Mouse (Mus musculus) small intestine, adult 2 months (tissue): Measurements from ENCODE around the gene Pax2. TPM values are rescaled to one million over a fixed set of nuclear protein-coding genes. Genes with fewer than 3 reads are reported as not detected.

ENCODE experiments used
- H3K27ac ChIP-seq: fragments of 200-500 bp; 2 replicates; pipeline ENCODE4 v1.5.1; 2012; ENCODE audit warnings: low read depth, low read length, control low read depth, inconsistent platforms; ENCODE audit not compliant: insufficient read depth
- H3K27me3 ChIP-seq: fragments of 200-500 bp; 2 replicates; pipeline ENCODE4 v1.6.1; 2012; ENCODE audit warnings: mild to moderate bottlenecking, moderate library complexity, low read length, inconsistent platforms; ENCODE audit not compliant: control insufficient read depth, insufficient read depth
- H3K36me3 ChIP-seq: fragments of 200-500 bp; 2 replicates; pipeline ENCODE4 v1.6.1; 2012; ENCODE audit warnings: mild to moderate bottlenecking, low read length, control low read depth, inconsistent platforms; ENCODE audit not compliant: control insufficient read depth, insufficient read depth
- H3K4me1 ChIP-seq: fragments of 200-500 bp; 2 replicates; pipeline ENCODE4 v1.6.1; 2012; ENCODE audit warnings: low read length, inconsistent platforms, mixed read lengths; ENCODE audit not compliant: control insufficient read depth, insufficient read depth, insufficient read length
- H3K4me3 ChIP-seq: fragments of 200-500 bp; 2 replicates; pipeline ENCODE4 v1.5.1; 2012; ENCODE audit warnings: low read depth, mild to moderate bottlenecking, control low read depth, inconsistent platforms, low read length, moderate library complexity
- CTCF ChIP-seq: fragments of 200-500 bp; IDR thresholded peaks from 2 replicates; pipeline ENCODE4 v1.5.1; 2012; ENCODE audit warnings: low read depth, mild to moderate bottlenecking, control low read depth, inconsistent platforms, low read length, moderate library complexity, mixed read lengths; ENCODE audit not compliant: insufficient replicate concordance, insufficient read length; ENCODE audit errors: extremely low read depth
- POLR2A ChIP-seq: fragments of 200-500 bp; IDR thresholded peaks from 2 replicates; pipeline ENCODE4 v1.6.1; 2012; ENCODE audit warnings: low read depth, mild to moderate bottlenecking, control low read depth, inconsistent platforms, low read length, moderate library complexity
- WGBS: fragments of 180-500 bp; shearing (Covaris S2); methylation state at CpG from one replicate; pipeline ENCODE4 v1.1.7; 2018; 5-methylcytosine and 5-hydroxymethylcytosine counted together
- polyA plus RNA-seq: library from polyadenylated mRNA; depleted of rRNA; stranded (reverse); fragments of >200 nt; gene quantifications from 2 replicates; pipeline ENCODE4 v1.2.3, GENCODE M21; 2012

Pax2 gene
- polyA plus RNA-seq, 1 experiment = not detected

- no peak overlapping the region for H3K4me3 ChIP-seq
- no peak overlapping the region for H3K27ac ChIP-seq
- no peak for TF ChIP-seq POLR2A
- no peak for TF ChIP-seq CTCF
- no peaks in the 10 kb centered on the region; the same call in 1 of the 2 replicates for H3K27me3 ChIP-seq
- 81% methylated on average over 3 of the region's 3 CpGs for WGBS
- no peaks in the 10 kb centered on the region for H3K36me3 ChIP-seq
- no peaks in the 10 kb centered on the region for H3K4me1 ChIP-seq
Observed at GRCm38 (mm10) chr19:44815111-44815510, 59.3 kb downstream of the Pax2 start.

- no peaks in the 10 kb centered on the region for H3K36me3 ChIP-seq
- no peaks in the 10 kb centered on the region; the same call in 1 of the 2 replicates for H3K27me3 ChIP-seq
- no peak overlapping the region for H3K4me3 ChIP-seq
- H3K27ac ChIP-seq = no peak overlapping the region
- 54% methylated on average over 14 of the region's 14 CpGs for WGBS
- H3K4me1 ChIP-seq = no peaks in the 10 kb centered on the region
- TF ChIP-seq POLR2A (no peak), CTCF (no peak)
Observed at GRCm38 (mm10) chr19:44817403-44818128, 61.7 kb downstream of the Pax2 start.

DNA sequence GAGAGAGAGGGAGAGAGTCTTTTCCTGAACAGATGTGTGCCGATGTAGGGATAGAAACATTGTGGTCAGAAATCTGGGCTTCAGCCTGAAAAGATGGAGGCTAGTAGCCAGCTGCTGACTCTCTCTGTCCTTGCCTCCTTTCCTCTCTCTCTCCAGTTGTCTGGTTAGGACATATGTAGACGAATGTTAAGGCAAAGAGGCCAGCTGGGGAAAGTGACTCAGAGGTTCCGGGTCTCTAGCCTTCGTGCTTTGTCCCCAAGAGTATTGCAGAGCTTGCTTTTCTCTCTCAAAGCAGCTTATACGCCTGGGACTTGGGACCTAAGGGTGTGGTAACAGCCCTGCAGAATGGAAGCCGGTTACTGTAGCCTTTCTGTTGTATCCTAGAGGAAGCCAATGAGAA lies 62.8 kb downstream of the Pax2 start:
- TF ChIP-seq POLR2A (no peak), CTCF (no peak)
- Histone ChIP-seq H3K4me3 (no peak overlapping the region), H3K27ac (no peak overlapping the region), H3K27me3 (peaks cover 3% of the 10 kb centered on the region; the same call in 1 of the 2 replicates), H3K4me1 (no peaks in the 10 kb centered on the region), H3K36me3 (no peaks in the 10 kb centered on the region)
- 56% methylated on average over 6 of the region's 6 CpGs for WGBS

GRCm38 (mm10) chr19:44821581-44821980 lies 65.7 kb downstream of the Pax2 start:
- Histone ChIP-seq H3K4me1 (no peaks in the 10 kb centered on the region), H3K36me3 (no peaks in the 10 kb centered on the region), H3K4me3 (no peak overlapping the region), H3K27me3 (peaks cover 3% of the 10 kb centered on the region; the same call in 1 of the 2 replicates), H3K27ac (no peak overlapping the region)
- WGBS = 64% methylated on average over 3 of the region's 3 CpGs
- TF ChIP-seq CTCF (no peak), POLR2A (no peak)

DNA sequence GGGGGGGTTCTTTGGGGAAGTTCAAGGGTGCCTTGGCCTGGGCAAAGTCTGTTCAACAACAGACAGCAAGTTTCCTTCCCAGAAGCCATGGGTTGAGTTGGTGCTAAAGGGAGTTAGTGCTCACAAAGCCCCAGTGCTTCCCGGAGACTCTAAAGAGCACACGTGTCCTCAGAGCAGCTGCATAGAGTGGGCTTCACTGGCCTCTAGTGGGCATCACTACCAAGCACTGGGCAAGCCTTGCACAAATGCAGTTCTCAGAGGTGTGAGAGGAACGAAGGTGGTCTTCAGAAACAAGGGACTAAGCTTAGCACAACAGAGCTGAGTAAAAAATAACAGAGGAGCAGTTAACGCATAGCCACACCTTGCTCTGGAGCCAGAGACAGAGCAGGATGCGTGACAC lies 66.5 kb downstream of the Pax2 start:
- Histone ChIP-seq H3K27me3 (peaks cover 3% of the 10 kb centered on the region; the same call in 1 of the 2 replicates), H3K36me3 (no peaks in the 10 kb centered on the region), H3K4me3 (no peak overlapping the region), H3K27ac (no peak overlapping the region), H3K4me1 (no peaks in the 10 kb centered on the region)
- 60% methylated on average over 5 of the region's 5 CpGs for WGBS
- TF ChIP-seq CTCF (no peak), POLR2A (no peak)

- no peak overlapping the region for H3K4me3 ChIP-seq
- no peaks in the 10 kb centered on the region for H3K4me1 ChIP-seq
- H3K27me3 ChIP-seq = peaks cover 6% of the 10 kb centered on the region; the same call in 1 of the 2 replicates
- H3K27ac ChIP-seq = no peak overlapping the region
- 20% methylated on average over 3 of the region's 3 CpGs for WGBS
- H3K36me3 ChIP-seq = no peaks in the 10 kb centered on the region
- TF ChIP-seq CTCF (no peak), POLR2A (no peak)
Observed at GRCm38 (mm10) chr19:44823657-44824056, 67.8 kb downstream of the Pax2 start.

DNA sequence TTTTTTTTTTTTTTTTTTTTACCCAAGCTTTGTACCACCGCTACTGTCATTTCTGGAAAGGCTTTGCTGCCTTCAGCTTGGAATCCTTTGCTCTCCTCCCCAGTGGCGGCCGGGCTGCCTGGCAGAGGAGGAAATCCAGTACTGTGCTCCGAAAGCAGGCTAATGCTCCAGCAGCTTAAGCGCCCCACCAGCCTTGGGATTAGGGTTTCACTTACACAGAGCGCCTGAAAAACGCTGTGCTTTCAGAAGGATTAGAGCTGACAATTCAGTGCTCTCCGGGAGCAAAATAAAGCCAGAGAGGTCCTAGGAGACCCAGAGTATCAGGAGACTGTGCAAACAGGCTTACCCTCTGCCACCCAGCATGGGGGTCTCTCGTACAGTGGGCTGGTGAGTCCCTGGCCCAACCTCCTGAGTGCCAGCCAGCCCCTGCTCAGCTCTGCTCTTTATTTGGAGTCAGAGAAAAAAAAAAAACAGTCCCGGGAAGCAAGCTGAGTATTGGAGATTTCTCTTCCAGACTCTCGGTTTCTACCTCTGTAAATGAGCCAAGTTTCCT lies 69.4 kb downstream of the Pax2 start:
- Histone ChIP-seq H3K4me3 (no peak overlapping the region), H3K27me3 (peaks cover 6% of the 10 kb centered on the region; the same call in 1 of the 2 replicates), H3K4me1 (no peaks in the 10 kb centered on the region), H3K36me3 (no peaks in the 10 kb centered on the region), H3K27ac (no peak overlapping the region)
- no peak for TF ChIP-seq POLR2A
- TF ChIP-seq CTCF = no peak
- 31% methylated on average over 11 of the region's 11 CpGs for WGBS
